Mouse (Mus musculus): ENCODE results near the gene Zfp36. TPM values are rescaled to one million over a fixed set of nuclear protein-coding genes. Genes with fewer than 3 reads are reported as not detected.

The Zfp36 gene
- total and polyA plus RNA-seq, 2 experiments from 2014 or later: 13.6 to 19.2 TPM

- no peak for ATAC-seq (ENCODE audit: insufficient read depth, low read depth)
- DNase-seq (ENCODE audit: low spot score): no peak
- Histone ChIP-seq H3K27me3 (ENCODE audit: control insufficient read depth, insufficient read depth, low read length) (no peaks in the 10 kb centered on the region), H3K4me1 (ENCODE audit: control insufficient read depth, insufficient read depth) (peaks cover 13% of the 10 kb centered on the region), H3K4me2 (ENCODE audit: low read depth, low read length) (no peak overlapping the region), H3K4me3 (ENCODE audit: low read depth, low read length) (no peak overlapping the region), H3K36me3 (replicated peaks; ENCODE audit: control insufficient read depth, insufficient read depth, low read length) (peaks cover 53% of the 10 kb centered on the region), H3K9me3 (replicated peaks; ENCODE audit: control insufficient read depth, low read length) (no peaks in the 10 kb centered on the region), H3K9ac (replicated peaks; ENCODE audit: low read depth, low read length) (no peak overlapping the region), H3K27ac (ENCODE audit: low read depth) (peak overlapping the region; percentile 82)
- TF ChIP-seq EP300 (IDR thresholded peaks at IDR 0.05; ENCODE audit: low read depth): no peak
- no peak for TF ChIP-seq CTCF (IDR thresholded peaks at IDR 0.05; ENCODE audit: low read depth)
- 54% methylated on average over 7 of the region's 7 CpGs for WGBS
These were observed 21.6 kb downstream of the Zfp36 start for GRCm38 (mm10) chr7:28358431-28358830.

GRCm38 (mm10) chr7:28357984-28358383 lies 22.1 kb downstream of the Zfp36 start:
- Histone ChIP-seq H3K9me3 (replicated peaks; ENCODE audit: control insufficient read depth, low read length) (no peaks in the 10 kb centered on the region), H3K9ac (replicated peaks; ENCODE audit: low read depth, low read length) (no peak overlapping the region), H3K4me2 (ENCODE audit: low read depth, low read length) (no peak overlapping the region), H3K4me1 (ENCODE audit: control insufficient read depth, insufficient read depth) (peaks cover 13% of the 10 kb centered on the region), H3K27ac (ENCODE audit: low read depth) (peak overlapping the region; percentile 82), H3K27me3 (ENCODE audit: control insufficient read depth, insufficient read depth, low read length) (no peaks in the 10 kb centered on the region), H3K4me3 (ENCODE audit: low read depth, low read length) (no peak overlapping the region), H3K36me3 (replicated peaks; ENCODE audit: control insufficient read depth, insufficient read depth, low read length) (peaks cover 57% of the 10 kb centered on the region)
- peak; percentile 56 for ATAC-seq (ENCODE audit: insufficient read depth, low read depth)
- DNase-seq (ENCODE audit: low spot score): peak; percentile 68
- TF ChIP-seq EP300 (IDR thresholded peaks at IDR 0.05; ENCODE audit: low read depth): no peak
- no peak for TF ChIP-seq CTCF (IDR thresholded peaks at IDR 0.05; ENCODE audit: low read depth)
- WGBS: 3% methylated on average over 5 of the region's 5 CpGs

GRCm38 (mm10) chr7:28356981-28357380 lies 23.1 kb downstream of the Zfp36 start:
- Histone ChIP-seq H3K9ac (replicated peaks; ENCODE audit: low read depth, low read length) (no peak overlapping the region), H3K4me2 (ENCODE audit: low read depth, low read length) (0 out of 2 replicates have a peak overlapping the region, but pooled peaks have one; percentile 0), H3K4me1 (ENCODE audit: control insufficient read depth, insufficient read depth) (peaks cover 15% of the 10 kb centered on the region), H3K27me3 (ENCODE audit: control insufficient read depth, insufficient read depth, low read length) (no peaks in the 10 kb centered on the region), H3K9me3 (replicated peaks; ENCODE audit: control insufficient read depth, low read length) (no peaks in the 10 kb centered on the region), H3K4me3 (ENCODE audit: low read depth, low read length) (no peak overlapping the region), H3K27ac (ENCODE audit: low read depth) (peak overlapping the region; percentile 82), H3K36me3 (replicated peaks; ENCODE audit: control insufficient read depth, insufficient read depth, low read length) (peaks cover 56% of the 10 kb centered on the region)
- DNase-seq (ENCODE audit: low spot score) (peak; percentile 73), ATAC-seq (ENCODE audit: insufficient read depth, low read depth) (peak; percentile 76)
- WGBS: 2% methylated on average over 5 of the region's 5 CpGs
- no peak for TF ChIP-seq CTCF (IDR thresholded peaks at IDR 0.05; ENCODE audit: low read depth)
- TF ChIP-seq EP300 (IDR thresholded peaks at IDR 0.05; ENCODE audit: low read depth): no peak

- H3K9me3 ChIP-seq (replicated peaks; ENCODE audit: control insufficient read depth, low read length): no peaks in the 10 kb centered on the region
- ATAC-seq (ENCODE audit: insufficient read depth, low read depth): no peak
- no peak overlapping the region for H3K4me2 ChIP-seq (ENCODE audit: low read depth, low read length)
- TF ChIP-seq CTCF (IDR thresholded peaks at IDR 0.05; ENCODE audit: low read depth) (no peak), EP300 (IDR thresholded peaks at IDR 0.05; ENCODE audit: low read depth) (no peak)
- no peaks in the 10 kb centered on the region for H3K27me3 ChIP-seq (ENCODE audit: control insufficient read depth, insufficient read depth, low read length)
- no peak overlapping the region for H3K4me3 ChIP-seq (ENCODE audit: low read depth, low read length)
- no peak for DNase-seq (ENCODE audit: low spot score)
- H3K27ac ChIP-seq (ENCODE audit: low read depth): peak overlapping the region; percentile 30; the same call in 1 of the 2 replicates
- 91% methylated on average over 3 of the region's 3 CpGs for WGBS
- H3K4me1 ChIP-seq (ENCODE audit: control insufficient read depth, insufficient read depth): peaks cover 24% of the 10 kb centered on the region
- H3K9ac ChIP-seq (replicated peaks; ENCODE audit: low read depth, low read length): no peak overlapping the region
- peaks cover 46% of the 10 kb centered on the region for H3K36me3 ChIP-seq (replicated peaks; ENCODE audit: control insufficient read depth, insufficient read depth, low read length)
These were observed 24.8 kb downstream of the Zfp36 start for GRCm38 (mm10) chr7:28355221-28355620.

GRCm38 (mm10) chr7:28354596-28354995 lies 25.5 kb downstream of the Zfp36 start:
- Histone ChIP-seq H3K4me2 (ENCODE audit: low read depth, low read length) (no peak overlapping the region), H3K4me1 (ENCODE audit: control insufficient read depth, insufficient read depth) (peaks cover 28% of the 10 kb centered on the region), H3K27me3 (ENCODE audit: control insufficient read depth, insufficient read depth, low read length) (no peaks in the 10 kb centered on the region), H3K36me3 (replicated peaks; ENCODE audit: control insufficient read depth, insufficient read depth, low read length) (peaks cover 40% of the 10 kb centered on the region), H3K27ac (ENCODE audit: low read depth) (no peak overlapping the region), H3K9ac (replicated peaks; ENCODE audit: low read depth, low read length) (no peak overlapping the region), H3K9me3 (replicated peaks; ENCODE audit: control insufficient read depth, low read length) (no peaks in the 10 kb centered on the region), H3K4me3 (ENCODE audit: low read depth, low read length) (no peak overlapping the region)
- DNase-seq (ENCODE audit: low spot score) (no peak), ATAC-seq (ENCODE audit: insufficient read depth, low read depth) (no peak)
- TF ChIP-seq EP300 (IDR thresholded peaks at IDR 0.05; ENCODE audit: low read depth): no peak
- TF ChIP-seq CTCF (IDR thresholded peaks at IDR 0.05; ENCODE audit: low read depth): no peak
- 89% methylated on average over 3 of the region's 3 CpGs for WGBS

GRCm38 (mm10) chr7:28354113-28354581 lies 25.9 kb downstream of the Zfp36 start:
- Histone ChIP-seq H3K4me1 (ENCODE audit: control insufficient read depth, insufficient read depth) (peaks cover 29% of the 10 kb centered on the region), H3K4me2 (ENCODE audit: low read depth, low read length) (no peak overlapping the region), H3K9me3 (replicated peaks; ENCODE audit: control insufficient read depth, low read length) (no peaks in the 10 kb centered on the region), H3K27ac (ENCODE audit: low read depth) (no peak overlapping the region), H3K4me3 (ENCODE audit: low read depth, low read length) (no peak overlapping the region), H3K36me3 (replicated peaks; ENCODE audit: control insufficient read depth, insufficient read depth, low read length) (peaks cover 35% of the 10 kb centered on the region), H3K9ac (replicated peaks; ENCODE audit: low read depth, low read length) (no peak overlapping the region), H3K27me3 (ENCODE audit: control insufficient read depth, insufficient read depth, low read length) (no peaks in the 10 kb centered on the region)
- ATAC-seq (ENCODE audit: insufficient read depth, low read depth) (no peak), DNase-seq (ENCODE audit: low spot score) (no peak)
- WGBS: 88% methylated on average over 3 of the region's 3 CpGs
- TF ChIP-seq EP300 (IDR thresholded peaks at IDR 0.05; ENCODE audit: low read depth) (no peak), CTCF (IDR thresholded peaks at IDR 0.05; ENCODE audit: low read depth) (no peak)

All from heart, postnatal 0 days (tissue).